Mouse (Mus musculus) limb, embryonic 13.5 days (tissue): ENCODE measurements at regions not wholly inside any gene's neighbourhood (a gene's known extent, or its start where the extent isn't known, plus 50 kb on each side); places are given as distances from the start of the nearest gene placed in this dataset.

ENCODE experiments used
- ATAC-seq: fragments of 200-750 bp; cut with Nextera tagmentation; 2 replicates; pipeline ENCODE4 v1.8.0; 2017; ENCODE audit warnings: low read depth, moderate number of reproducible peaks, moderate TSS enrichment; ENCODE audit not compliant: low FRiP score
- H3K27ac ChIP-seq: fragments of 300-500 bp; sonication (generic); 2 replicates; pipeline ENCODE4 v1.5.1; 2015; ENCODE audit warnings: inconsistent platforms, mild to moderate bottlenecking, moderate library complexity
- H3K27me3 ChIP-seq: fragments of 300-500 bp; sonication (generic); 2 replicates; pipeline ENCODE4 v1.6.1; 2015; ENCODE audit warnings: mild to moderate bottlenecking, inconsistent platforms
- H3K36me3 ChIP-seq: fragments of 300-500 bp; sonication (generic); 2 replicates; pipeline ENCODE4 v1.6.1; 2015; ENCODE audit warnings: inconsistent platforms, mild to moderate bottlenecking, moderate library complexity
- H3K4me1 ChIP-seq: fragments of 300-500 bp; sonication (generic); 2 replicates; pipeline ENCODE4 v1.6.1; 2015; ENCODE audit warnings: inconsistent platforms
- H3K4me2 ChIP-seq: fragments of 300-500 bp; sonication (generic); replicated peaks from 2 replicates; pipeline ENCODE4 v1.6.1; 2015; ENCODE audit warnings: inconsistent platforms, mild to moderate bottlenecking, moderate library complexity
- H3K4me3 ChIP-seq: fragments of 300-500 bp; sonication (generic); 2 replicates; pipeline ENCODE4 v1.5.1; 2015; ENCODE audit warnings: moderate library complexity, mild to moderate bottlenecking, inconsistent platforms
- H3K9ac ChIP-seq: fragments of 300-500 bp; sonication (generic); 2 replicates; pipeline ENCODE4 v1.6.1; 2015; ENCODE audit warnings: mild to moderate bottlenecking, inconsistent platforms
- H3K9me3 ChIP-seq: fragments of 300-500 bp; sonication (generic); 2 replicates; pipeline ENCODE4 v1.6.1; 2016; ENCODE audit warnings: inconsistent platforms
- WGBS: fragments of 180-500 bp; shearing (Covaris S2); methylation state at CpG from one replicate; pipeline ENCODE4 v1.1.7; 2015; 5-methylcytosine and 5-hydroxymethylcytosine counted together

GRCm38 (mm10) chr5:101537518-101538380 lies 127.0 kb downstream of the Nkx6-1 start:
- H3K4me2 ChIP-seq = peak overlapping the region; percentile 64
- peaks cover 16% of the 10 kb centered on the region for H3K4me1 ChIP-seq
- H3K9ac ChIP-seq = peak overlapping the region; percentile 20; the same call in 1 of the 2 replicates
- H3K4me3 ChIP-seq = peak overlapping the region; percentile 34
- H3K9me3 ChIP-seq = no peaks in the 10 kb centered on the region
- ATAC-seq = no peak; the same call in 1 of the 2 replicates
- no peak overlapping the region for H3K27ac ChIP-seq
- no peaks in the 10 kb centered on the region for H3K36me3 ChIP-seq
- H3K27me3 ChIP-seq = peaks cover 60% of the 10 kb centered on the region
- 4% methylated on average over 23 of the region's 23 CpGs for WGBS

DNA sequence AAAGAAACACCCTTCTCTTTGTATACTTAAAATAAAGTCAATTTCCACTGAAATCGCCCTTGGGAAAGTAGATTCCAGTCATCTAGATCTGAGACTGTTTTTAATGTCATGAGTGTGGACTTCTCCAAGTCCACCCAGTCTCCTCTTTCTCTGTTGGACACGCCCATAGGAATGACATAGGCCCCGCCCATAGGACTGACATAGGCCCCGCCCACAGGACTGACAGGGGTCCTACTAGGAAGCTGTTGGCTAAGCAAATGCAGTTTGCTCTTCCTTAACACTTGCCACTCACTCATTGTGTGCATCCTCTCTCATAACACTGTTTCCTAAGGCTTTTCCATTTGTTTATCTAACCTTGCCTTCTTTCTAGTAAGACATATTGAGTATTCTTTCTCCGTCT lies 129.3 kb downstream of the Nkx6-1 start:
- Histone ChIP-seq H3K36me3 (no peaks in the 10 kb centered on the region), H3K27ac (no peak overlapping the region), H3K4me1 (peaks cover 16% of the 10 kb centered on the region), H3K4me2 (no peak overlapping the region), H3K4me3 (no peak overlapping the region), H3K9ac (no peak overlapping the region), H3K9me3 (no peaks in the 10 kb centered on the region), H3K27me3 (peaks cover 39% of the 10 kb centered on the region)
- no peak for ATAC-seq
- WGBS = 56% methylated on average over 5 of the region's 5 CpGs

DNA sequence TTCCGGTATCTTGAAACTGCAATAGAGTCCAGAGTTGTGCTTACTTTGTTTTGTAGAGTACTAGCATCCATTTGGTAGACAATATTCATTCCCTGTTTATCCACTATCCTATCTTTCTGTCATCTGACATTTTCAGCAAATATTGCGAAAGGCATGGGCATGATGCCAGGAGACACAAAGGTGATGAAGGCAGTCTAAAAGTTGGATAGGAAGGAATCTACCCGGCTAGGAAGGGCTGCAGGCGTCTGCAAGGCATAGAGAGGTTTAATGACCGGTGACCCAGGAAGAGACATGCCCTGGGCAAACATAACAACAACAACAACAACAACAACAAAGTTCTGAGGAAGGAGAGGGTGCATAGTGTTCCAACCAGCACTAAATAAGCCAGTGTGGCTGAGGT lies 139.4 kb downstream of the Nkx6-1 start:
- no peak overlapping the region for H3K9ac ChIP-seq
- no peaks in the 10 kb centered on the region for H3K36me3 ChIP-seq
- 0 out of 2 replicates have a peak, but pooled peaks cover 16% of the 10 kb centered on the region for H3K4me1 ChIP-seq
- WGBS = 61% methylated on average over 5 of the region's 5 CpGs
- peaks cover 34% of the 10 kb centered on the region for H3K27me3 ChIP-seq
- H3K4me3 ChIP-seq = no peak overlapping the region
- H3K9me3 ChIP-seq = no peaks in the 10 kb centered on the region
- H3K4me2 ChIP-seq = no peak overlapping the region
- no peak overlapping the region for H3K27ac ChIP-seq
- ATAC-seq = no peak

GRCm38 (mm10) chr5:101524670-101525069 lies 140.1 kb downstream of the Nkx6-1 start:
- WGBS = 12% methylated on average over 4 of the region's 4 CpGs
- Histone ChIP-seq H3K27ac (no peak overlapping the region), H3K4me3 (no peak overlapping the region), H3K4me1 (0 out of 2 replicates have a peak, but pooled peaks cover 16% of the 10 kb centered on the region), H3K9me3 (no peaks in the 10 kb centered on the region), H3K36me3 (no peaks in the 10 kb centered on the region), H3K27me3 (peaks cover 35% of the 10 kb centered on the region), H3K4me2 (no peak overlapping the region), H3K9ac (no peak overlapping the region)
- ATAC-seq = no peak

DNA sequence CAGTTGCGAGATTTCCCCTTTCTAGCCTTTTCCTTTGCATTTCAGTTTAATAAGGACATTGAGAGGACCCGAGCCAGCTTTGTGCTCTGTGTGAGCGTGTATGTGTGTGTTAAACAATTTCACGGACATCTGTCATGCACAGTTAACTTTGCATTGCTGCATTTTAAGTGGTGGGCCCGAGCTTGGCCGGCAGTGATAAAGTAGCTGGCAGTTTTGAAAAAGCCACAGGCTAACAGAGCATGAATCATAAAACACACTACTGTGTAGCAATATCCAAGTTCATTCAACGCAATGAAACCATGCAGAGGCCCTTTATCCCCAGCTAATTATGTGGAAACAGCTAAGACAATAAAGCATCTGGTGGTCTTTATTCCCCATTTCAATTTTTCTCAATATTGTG lies 140.9 kb downstream of the Nkx6-1 start:
- no peak for ATAC-seq
- Histone ChIP-seq H3K27ac (no peak overlapping the region), H3K27me3 (peaks cover 35% of the 10 kb centered on the region), H3K9me3 (no peaks in the 10 kb centered on the region), H3K4me2 (peak overlapping the region; percentile 34), H3K9ac (no peak overlapping the region), H3K4me1 (0 out of 2 replicates have a peak, but pooled peaks cover 16% of the 10 kb centered on the region), H3K36me3 (no peaks in the 10 kb centered on the region), H3K4me3 (no peak overlapping the region)
- 18% methylated on average over 7 of the region's 7 CpGs for WGBS

DNA sequence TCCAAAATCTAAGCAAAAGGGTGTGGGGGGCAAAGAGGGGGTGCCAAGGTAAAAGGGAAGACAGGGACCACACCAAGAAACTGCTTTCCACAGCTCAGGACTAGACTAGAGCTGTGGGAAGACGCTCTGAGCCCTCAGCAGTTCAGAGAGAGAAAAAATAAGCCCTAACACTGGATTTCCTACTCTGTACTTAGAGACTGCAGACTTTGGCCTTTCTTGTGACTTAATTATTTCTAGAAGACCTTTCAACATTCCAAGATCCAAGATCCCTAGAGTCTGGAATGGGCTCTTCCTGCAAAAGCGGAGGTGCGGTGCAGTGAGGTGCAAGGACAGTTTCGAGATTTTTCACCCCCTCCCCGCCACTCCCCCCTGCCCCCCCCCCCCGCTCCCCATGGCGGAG lies 141.3 kb downstream of the Nkx6-1 start:
- Histone ChIP-seq H3K4me3 (no peak overlapping the region), H3K9ac (no peak overlapping the region), H3K27ac (no peak overlapping the region), H3K36me3 (no peaks in the 10 kb centered on the region), H3K27me3 (peaks cover 35% of the 10 kb centered on the region), H3K4me1 (0 out of 2 replicates have a peak, but pooled peaks cover 16% of the 10 kb centered on the region), H3K4me2 (peak overlapping the region; percentile 34), H3K9me3 (no peaks in the 10 kb centered on the region)
- WGBS = 40% methylated on average over 7 of the region's 7 CpGs
- ATAC-seq = no peak

DNA sequence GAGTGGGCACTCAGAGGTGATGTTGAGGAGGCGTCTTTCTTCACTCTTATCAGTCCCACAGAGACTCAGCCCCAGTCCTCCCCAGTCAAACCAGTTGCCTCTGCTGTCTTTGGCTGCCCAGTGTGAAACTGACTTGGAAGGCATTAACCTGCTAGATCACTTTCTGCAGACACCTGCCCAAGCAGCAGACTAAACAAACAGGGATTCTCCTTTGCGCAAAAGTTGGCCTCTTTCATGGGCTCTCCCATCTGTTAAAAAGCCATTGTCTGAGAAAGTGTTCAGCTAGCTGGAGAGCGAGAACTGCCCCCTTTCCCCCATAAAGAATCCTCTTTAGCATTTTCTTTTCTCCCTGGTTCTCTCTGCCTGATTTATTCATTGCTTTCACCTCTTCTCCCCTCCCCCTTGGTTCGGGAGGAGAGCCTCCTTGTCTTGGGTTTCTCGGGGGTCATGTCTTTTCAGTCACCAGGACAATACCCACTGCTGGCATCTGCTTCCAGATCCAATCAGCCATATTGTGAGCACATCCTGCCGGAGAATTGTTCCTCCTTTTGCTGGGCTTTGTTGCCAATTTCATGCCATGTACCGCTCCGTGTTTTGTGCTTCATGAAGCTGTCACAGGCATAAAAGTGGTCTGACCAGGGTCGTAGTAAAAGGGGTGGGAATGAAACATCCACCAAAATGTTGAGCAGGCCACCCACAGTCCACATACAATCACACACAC lies 143.7 kb downstream of the Nkx6-1 start:
- Histone ChIP-seq H3K27me3 (peaks cover 26% of the 10 kb centered on the region), H3K9me3 (no peaks in the 10 kb centered on the region), H3K36me3 (no peaks in the 10 kb centered on the region), H3K9ac (no peak overlapping the region), H3K4me2 (no peak overlapping the region), H3K4me1 (0 out of 2 replicates have a peak, but pooled peaks cover 16% of the 10 kb centered on the region), H3K27ac (no peak overlapping the region), H3K4me3 (no peak overlapping the region)
- ATAC-seq = no peak
- WGBS = 57% methylated on average over 9 of the region's 9 CpGs

DNA sequence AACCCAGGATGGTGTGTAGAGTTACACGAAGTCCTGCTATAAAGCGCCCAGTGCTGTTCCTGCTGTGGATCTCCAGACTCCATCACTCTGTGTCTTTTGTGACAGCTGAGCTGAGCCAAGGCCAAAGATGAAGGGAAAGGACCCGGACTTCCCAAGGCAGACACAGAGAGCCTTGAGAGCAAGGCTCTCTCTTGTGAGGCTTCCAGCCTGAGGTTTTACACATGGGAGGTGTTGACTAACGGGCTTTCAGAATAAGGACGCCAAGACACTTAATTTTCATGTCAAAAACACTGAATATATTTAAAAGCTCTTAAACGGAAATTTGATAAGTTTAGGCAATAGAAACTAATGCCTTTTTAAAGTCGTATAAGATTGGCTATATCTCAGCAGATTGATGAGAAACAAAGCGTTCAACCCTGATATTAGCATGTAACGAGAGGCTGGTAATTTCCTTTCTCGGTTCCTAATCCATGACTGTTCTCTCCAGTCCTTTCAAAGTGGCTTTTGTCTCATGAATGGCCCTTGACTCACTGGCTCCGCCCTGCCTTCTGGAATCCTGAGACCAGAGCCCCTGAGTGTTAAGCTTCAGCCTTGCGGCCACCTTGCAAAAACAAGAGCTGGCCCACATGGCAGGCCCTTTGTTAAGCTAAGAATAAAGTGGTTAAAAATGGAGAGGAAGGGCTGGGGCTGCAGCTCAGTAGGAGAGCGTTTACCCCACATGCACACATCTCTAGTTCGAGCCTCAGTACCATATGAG lies 145.8 kb downstream of the Nkx6-1 start:
- Histone ChIP-seq H3K4me1 (0 out of 2 replicates have a peak, but pooled peaks cover 7% of the 10 kb centered on the region), H3K4me3 (no peak overlapping the region), H3K9me3 (no peaks in the 10 kb centered on the region), H3K4me2 (no peak overlapping the region), H3K27me3 (peaks cover 20% of the 10 kb centered on the region), H3K27ac (no peak overlapping the region), H3K36me3 (no peaks in the 10 kb centered on the region), H3K9ac (no peak overlapping the region)
- no peak for ATAC-seq
- 46% methylated on average over 14 of the region's 14 CpGs for WGBS

DNA sequence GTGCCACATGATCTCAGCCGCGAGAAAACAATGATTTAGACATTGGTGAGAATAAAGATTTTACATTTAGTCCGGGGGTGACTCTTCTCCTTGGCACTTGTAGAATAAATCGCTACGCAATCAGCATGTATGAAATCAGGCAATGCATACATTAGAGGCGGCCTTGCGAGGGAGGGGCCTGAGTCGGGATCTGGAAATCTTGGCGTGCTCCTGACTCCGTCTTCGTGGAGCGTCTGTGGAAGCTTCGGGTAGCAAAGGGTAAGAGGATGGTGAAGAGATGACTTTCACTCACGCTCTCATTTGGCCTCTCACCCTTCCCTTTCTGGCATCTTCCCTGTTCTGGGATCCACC lies 167.1 kb downstream of the Nkx6-1 start:
- Histone ChIP-seq H3K27ac (no peak overlapping the region), H3K9me3 (no peaks in the 10 kb centered on the region), H3K4me1 (no peaks in the 10 kb centered on the region), H3K9ac (no peak overlapping the region), H3K4me3 (no peak overlapping the region), H3K4me2 (no peak overlapping the region), H3K36me3 (no peaks in the 10 kb centered on the region), H3K27me3 (no peaks in the 10 kb centered on the region)
- 94% methylated on average over 14 of the region's 14 CpGs for WGBS
- ATAC-seq = no peak

- 72% methylated on average over 16 of the region's 16 CpGs for WGBS
- H3K9me3 ChIP-seq = no peaks in the 10 kb centered on the region
- H3K4me3 ChIP-seq = no peak overlapping the region
- no peak for ATAC-seq
- no peak overlapping the region for H3K9ac ChIP-seq
- no peaks in the 10 kb centered on the region for H3K27me3 ChIP-seq
- no peak overlapping the region for H3K4me2 ChIP-seq
- no peaks in the 10 kb centered on the region for H3K4me1 ChIP-seq
- H3K27ac ChIP-seq = no peak overlapping the region
- no peaks in the 10 kb centered on the region for H3K36me3 ChIP-seq
Measured at GRCm38 (mm10) chr5:101496924-101497697, 167.7 kb downstream of the Nkx6-1 start.

- ATAC-seq = no peak
- H3K9ac ChIP-seq = no peak overlapping the region
- no peak overlapping the region for H3K27ac ChIP-seq
- no peaks in the 10 kb centered on the region for H3K9me3 ChIP-seq
- H3K4me1 ChIP-seq = no peaks in the 10 kb centered on the region
- no peaks in the 10 kb centered on the region for H3K27me3 ChIP-seq
- no peak overlapping the region for H3K4me2 ChIP-seq
- WGBS = 94% methylated on average over 9 of the region's 9 CpGs
- H3K36me3 ChIP-seq = no peaks in the 10 kb centered on the region
- no peak overlapping the region for H3K4me3 ChIP-seq
Measured at GRCm38 (mm10) chr5:101496161-101496560, 168.6 kb downstream of the Nkx6-1 start.
